Mouse (Mus musculus) R1 (cell line): ENCODE results near the gene Foxa2.

Experiments
- DNase-seq: peaks from one replicate; pipeline ENCODE4 v3.0.0-alpha.2; 2018; ENCODE audit warnings: low read depth, low spot score

The Foxa2 gene

GRCm38 (mm10) chr2:148039351-148040235 lies 7.2 kb downstream of the Foxa2 start:
- DNase-seq = peak; percentile 54

DNA sequence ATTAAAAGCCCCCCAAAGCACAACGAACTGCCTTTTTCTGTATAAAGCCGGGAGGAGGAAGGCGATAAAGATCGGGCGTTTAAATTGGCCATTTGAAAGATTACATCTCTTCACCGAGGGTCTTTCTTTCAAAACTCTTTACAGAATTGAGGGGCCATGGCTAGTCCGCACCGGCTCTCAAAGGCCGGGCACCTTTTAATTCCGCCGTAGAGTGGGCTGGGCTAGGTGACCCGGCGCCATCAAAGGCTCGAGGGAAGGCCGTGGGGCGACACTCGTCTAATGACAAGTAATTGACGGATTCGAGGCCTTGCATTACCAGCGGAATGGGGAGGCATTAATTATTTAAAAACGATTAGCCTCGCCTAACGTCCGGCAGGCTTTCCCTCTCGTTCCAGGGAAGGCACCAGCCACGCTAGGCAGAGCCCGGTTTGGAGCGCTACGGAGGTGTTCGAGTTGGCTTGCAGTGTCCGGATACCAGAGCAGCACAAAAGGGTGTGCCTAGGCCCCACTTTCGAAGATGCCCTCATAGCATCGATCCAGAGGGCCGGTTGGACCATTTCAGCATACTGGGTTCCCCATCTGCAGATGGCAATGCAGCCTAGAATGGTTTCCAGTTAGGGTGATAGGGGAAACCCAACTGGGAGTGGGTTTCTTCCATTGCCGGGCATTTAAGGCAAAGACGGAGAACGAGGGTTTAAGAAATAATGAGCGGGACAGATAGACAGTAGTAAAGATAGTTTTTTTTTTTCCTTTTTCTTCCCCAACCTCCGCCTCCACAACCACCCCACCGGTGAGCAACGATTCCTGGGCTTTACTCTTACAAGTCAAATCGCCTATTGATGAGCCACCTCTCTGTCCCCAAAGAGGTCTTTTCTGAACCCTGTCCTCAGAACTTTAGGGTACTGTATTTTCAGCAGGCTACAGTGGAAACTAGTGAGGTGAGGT lies 8.1 kb downstream of the Foxa2 start:
- DNase-seq = peak; percentile 25

- DNase-seq = no peak
Observed at GRCm38 (mm10) chr2:148036611-148037160, 10.1 kb downstream of the Foxa2 start.

- no peak for DNase-seq
Observed at GRCm38 (mm10) chr2:148030991-148031675, 15.6 kb downstream of the Foxa2 start.

GRCm38 (mm10) chr2:148030613-148030935 lies 16.2 kb downstream of the Foxa2 start:
- DNase-seq = peak; percentile 23

- no peak for DNase-seq
Observed at GRCm38 (mm10) chr2:148029751-148030612, 16.8 kb downstream of the Foxa2 start.

DNA sequence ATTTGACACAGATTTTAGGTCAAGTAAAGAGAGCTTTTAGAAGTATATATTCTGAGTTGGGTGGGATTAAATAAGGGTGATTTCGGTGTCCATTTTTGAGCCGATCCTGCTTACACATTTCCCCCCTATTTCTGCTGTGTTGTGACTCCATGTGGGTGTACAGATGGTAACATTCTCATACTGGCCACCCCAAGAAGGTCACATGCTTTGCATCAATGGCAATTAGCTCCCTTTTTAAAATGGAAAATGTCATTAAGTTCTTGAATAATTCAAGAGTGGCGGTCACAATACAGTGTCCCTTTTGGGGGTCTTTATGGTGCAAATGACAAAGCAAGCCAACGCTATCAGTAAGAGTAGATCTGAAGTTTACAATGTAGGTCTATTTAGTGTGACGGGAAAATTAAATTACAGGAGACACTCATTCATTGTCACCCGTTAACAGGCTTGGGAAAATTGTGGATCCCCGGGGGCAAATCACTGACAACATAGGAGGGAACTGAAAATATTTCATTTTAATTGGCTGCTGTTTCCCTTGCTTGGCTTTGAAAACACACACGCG lies 17.6 kb downstream of the Foxa2 start:
- DNase-seq = no peak

DNA sequence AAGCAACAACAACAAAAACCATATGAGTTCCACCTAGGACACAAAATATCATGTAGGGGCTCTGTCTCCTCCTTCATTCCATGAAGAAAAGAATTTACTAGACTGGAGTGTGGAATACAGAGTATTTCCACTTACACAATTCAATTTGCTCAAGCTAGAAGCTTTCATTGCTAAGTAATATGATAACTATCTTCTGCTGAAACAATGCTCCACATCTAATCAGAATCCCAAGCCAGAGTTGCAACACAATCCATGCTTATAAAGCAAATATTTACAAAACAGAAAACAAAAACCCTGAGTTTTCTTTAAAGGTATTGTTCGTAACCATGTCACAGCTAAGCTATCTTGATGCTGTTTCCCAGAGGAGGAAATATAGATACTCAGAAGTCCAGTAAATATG lies 20.4 kb downstream of the Foxa2 start:
- no peak for DNase-seq

DNA sequence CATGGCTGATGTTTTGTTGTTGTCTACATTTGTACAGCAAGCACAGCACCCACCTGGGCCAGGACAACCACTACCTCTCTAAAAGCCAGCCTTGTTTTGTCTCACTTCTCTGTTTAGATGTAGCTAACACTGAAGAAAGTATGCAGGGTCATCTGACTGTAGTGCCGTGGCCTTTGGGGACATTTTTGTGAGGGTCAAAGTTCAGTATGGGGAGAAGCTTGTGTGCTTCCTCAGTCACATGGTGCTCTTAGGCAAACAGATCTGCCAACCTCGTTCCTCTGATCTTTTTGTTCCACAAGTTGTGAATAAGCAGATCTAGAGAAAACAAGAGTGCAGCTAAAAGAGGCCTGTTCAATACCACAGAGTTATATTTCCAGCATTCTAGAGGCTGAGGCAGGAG lies 21.3 kb downstream of the Foxa2 start:
- no peak for DNase-seq

GRCm38 (mm10) chr2:148024268-148024935 lies 22.4 kb downstream of the Foxa2 start:
- no peak for DNase-seq

GRCm38 (mm10) chr2:148023340-148023806 lies 23.4 kb downstream of the Foxa2 start:
- no peak for DNase-seq

DNA sequence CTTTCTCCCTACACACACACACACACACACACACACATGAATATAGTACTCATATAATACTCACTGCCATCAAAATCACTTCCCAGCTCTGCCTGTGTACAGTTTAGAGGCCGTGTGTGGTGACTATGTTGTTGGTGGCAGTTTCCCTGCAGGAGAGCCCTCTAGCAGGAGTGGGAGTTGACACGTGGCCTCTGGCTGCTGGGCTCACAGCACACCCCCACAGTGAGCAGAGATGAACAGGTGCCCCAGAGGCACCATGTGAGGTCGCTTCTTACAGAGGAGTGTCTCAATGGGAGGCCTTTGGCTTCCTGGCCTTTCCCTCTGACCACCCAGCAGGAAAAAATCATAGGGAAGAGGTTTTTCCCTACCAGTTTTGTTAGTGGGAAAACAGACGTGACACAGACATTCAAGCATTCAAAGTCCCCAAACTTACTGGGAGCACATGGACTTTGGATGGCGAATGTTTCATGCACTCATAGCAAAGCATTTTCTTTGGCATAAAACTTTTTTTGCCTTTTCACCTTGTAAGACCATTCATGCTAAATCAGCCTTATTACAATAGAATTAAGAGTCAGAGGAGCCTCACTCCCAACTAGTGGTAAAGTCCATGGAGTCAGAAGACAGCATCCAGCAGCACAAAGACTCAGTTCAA lies 24.7 kb downstream of the Foxa2 start:
- no peak for DNase-seq

DNA sequence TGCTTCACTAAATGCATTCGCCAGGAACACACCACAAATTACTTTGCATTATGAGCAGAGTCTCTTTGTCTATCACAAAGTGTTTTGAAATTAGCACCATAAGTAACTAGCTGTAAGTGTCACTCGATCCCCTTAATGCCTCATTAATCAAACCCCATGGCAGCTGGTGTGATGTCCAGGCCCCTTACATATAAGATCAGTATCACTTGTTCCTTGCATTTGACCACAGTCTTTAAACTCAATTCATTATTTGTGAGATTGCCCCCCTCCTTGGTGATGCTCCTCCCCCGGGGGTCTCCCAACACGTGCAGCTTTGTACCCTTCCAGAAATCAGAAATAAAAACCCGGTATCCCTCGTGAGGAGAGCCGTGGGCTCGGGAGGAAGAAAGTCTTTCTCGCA lies 25.8 kb downstream of the Foxa2 start:
- DNase-seq = no peak

DNA sequence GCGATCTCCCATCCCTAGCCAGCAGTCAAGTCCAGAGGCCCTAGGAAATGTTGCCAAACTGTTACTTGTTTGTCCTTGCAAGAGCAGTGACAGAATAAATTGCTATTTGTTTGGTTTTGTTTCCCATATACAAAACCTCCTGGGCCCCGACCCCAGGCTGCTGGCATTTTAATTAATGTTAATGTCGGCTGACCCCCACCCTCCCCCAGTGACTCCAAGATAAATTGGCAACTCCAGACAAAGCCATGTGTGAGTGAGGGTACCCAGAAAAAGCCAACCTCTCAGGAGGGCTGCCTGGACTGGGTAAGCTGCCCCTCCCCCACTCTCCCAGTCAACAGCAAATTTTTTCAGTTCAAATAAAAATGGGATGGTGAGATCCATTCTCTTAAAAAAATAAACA lies 26.6 kb downstream of the Foxa2 start:
- no peak for DNase-seq

GRCm38 (mm10) chr2:148017782-148018690 lies 28.7 kb downstream of the Foxa2 start:
- no peak for DNase-seq

- DNase-seq = no peak
Observed at GRCm38 (mm10) chr2:148013382-148013781, 33.4 kb downstream of the Foxa2 start.

DNA sequence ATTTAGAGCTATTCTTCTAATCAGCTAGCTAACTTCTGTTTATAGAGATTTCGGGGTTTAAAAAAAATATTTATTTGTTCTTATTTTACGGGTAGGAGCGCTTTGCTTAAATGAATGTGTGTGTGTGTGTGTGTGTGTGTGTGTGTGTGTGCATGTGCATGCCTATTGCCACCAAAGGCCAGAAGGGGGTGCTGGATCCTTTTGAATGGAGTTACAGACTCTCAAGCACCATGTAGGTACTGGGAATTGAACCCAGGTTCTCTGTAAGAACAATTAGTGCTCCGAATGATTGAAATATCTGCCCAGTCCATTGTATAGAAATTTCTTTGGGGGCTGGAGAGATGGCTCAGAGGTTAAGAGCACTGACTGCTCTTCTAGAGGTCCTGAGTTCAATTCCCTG lies 37.7 kb downstream of the Foxa2 start:
- peak; percentile 29 for DNase-seq
